In the genomic region with DNA sequence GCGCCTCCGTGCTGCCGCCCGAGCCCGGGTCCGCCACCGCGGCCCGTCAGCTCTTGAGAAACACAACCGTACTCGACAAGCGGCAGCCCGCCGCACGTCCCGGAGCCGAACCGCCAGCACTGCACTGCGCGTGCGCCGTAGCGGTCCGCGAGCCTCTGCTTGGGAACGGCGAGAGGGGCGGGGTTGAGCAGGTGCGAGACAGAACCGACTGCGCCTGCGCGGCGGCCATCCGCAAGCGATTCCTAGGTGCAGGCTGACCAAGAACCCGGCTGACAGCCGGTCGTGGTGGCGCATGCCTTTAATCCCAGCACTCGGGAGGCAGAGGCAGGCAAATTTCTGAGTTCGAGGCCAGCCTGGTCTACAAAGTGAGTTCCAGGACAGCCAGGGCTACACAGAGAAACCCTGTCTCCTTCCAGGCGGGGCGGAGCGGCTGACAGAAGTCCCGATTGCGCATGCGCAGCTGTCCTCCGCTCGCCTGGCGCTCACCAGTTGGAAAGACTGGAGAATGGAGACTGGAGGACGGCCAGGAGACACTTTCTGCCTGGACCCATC, we compare ENCODE assay signal across 8 mouse cellular contexts. TPM values are rescaled to one million over a fixed set of nuclear protein-coding genes. Genes with fewer than 3 reads are reported as not detected.
DNase-seq lines count a peak whose midpoint lies in the region; ATAC-seq and TF ChIP-seq lines count a peak whose summit lies in the region.

A gene (minus strand): TSS at position 126 of the 552 bp plus-strand sequence.

- H3K9me3 ChIP-seq in CH12.LX (replicated peaks; ENCODE audit: low read length), result no peaks in the 10 kb centered on the region
- H3K9me3 ChIP-seq in forebrain, embryonic 11.5 days (ENCODE audit: control insufficient read depth, low read length), result no peaks in the 10 kb centered on the region
- no peaks in the 10 kb centered on the region for H3K9me3 ChIP-seq in heart, embryonic 16.5 days (replicated peaks; ENCODE audit: control insufficient read depth, low read length)
- H3K9me3 ChIP-seq in liver, embryonic 15.5 days (replicated peaks), result no peaks in the 10 kb centered on the region
- H3K9me3 ChIP-seq in neural tube, embryonic 12.5 days, result no peaks in the 10 kb centered on the region

- peak within 1 kb of the TSS; percentile 74 to 93 (median 79) for H3K4me3 ChIP-seq in CH12.LX (replicated peaks in 1 of 3; ENCODE audit: low read depth in 2 of 3, low read length in 2 of 3, poor library complexity in 1 of 3)
- H3K4me3 ChIP-seq in forebrain, embryonic 11.5 days (ENCODE audit: low read depth, low read length), result peak within 1 kb of the TSS; percentile 81
- peak within 1 kb of the TSS; percentile 81 for H3K4me3 ChIP-seq in heart, embryonic 16.5 days (ENCODE audit: low read length)
- peak within 1 kb of the TSS; percentile 91 for H3K4me3 ChIP-seq in liver, embryonic 15.5 days (replicated peaks)
- peak within 1 kb of the TSS; percentile 85 for H3K4me3 ChIP-seq in neural tube, embryonic 12.5 days

- peak within 1 kb of the TSS; percentile 58 for H3K4me2 ChIP-seq in CH12.LX (ENCODE audit: insufficient read depth, low read depth, poor library complexity, severe bottlenecking)
- peak within 1 kb of the TSS; percentile 96 for H3K4me2 ChIP-seq in forebrain, embryonic 11.5 days (ENCODE audit: low read depth, low read length, severe bottlenecking)
- peak within 1 kb of the TSS; percentile 86 for H3K4me2 ChIP-seq in heart, embryonic 16.5 days (ENCODE audit: low read depth, low read length)
- peak within 1 kb of the TSS; percentile 98 for H3K4me2 ChIP-seq in liver, embryonic 15.5 days
- peak within 1 kb of the TSS; percentile 86 for H3K4me2 ChIP-seq in neural tube, embryonic 12.5 days (replicated peaks)

- no peak for TF ChIP-seq RAD21 in CH12.LX (IDR thresholded peaks at IDR 0.05; ENCODE audit: low read depth, low read length)

- peak within 1 kb of the TSS; percentile 60 for H3K9ac ChIP-seq in CH12.LX (ENCODE audit: insufficient read depth, low read depth)
- H3K9ac ChIP-seq in forebrain, embryonic 11.5 days (ENCODE audit: low read length), result peak within 1 kb of the TSS; percentile 95
- peak within 1 kb of the TSS; percentile 97 for H3K9ac ChIP-seq in heart, embryonic 16.5 days (ENCODE audit: low read length)
- H3K9ac ChIP-seq in liver, embryonic 15.5 days, result peak within 1 kb of the TSS; percentile 98
- H3K9ac ChIP-seq in neural tube, embryonic 12.5 days, result peak within 1 kb of the TSS; percentile 92

- no peak for TF ChIP-seq CTCF in CH12.LX (conservative IDR thresholded peaks at IDR 0.05 in 1 of 2, IDR thresholded peaks at IDR 0.05 in 1 of 2; ENCODE audit: low read depth in 2 of 2, low read length in 2 of 2)

- peak; percentile 75 for TF ChIP-seq POLR2A in CH12.LX (IDR thresholded peaks at IDR 0.05; ENCODE audit: low read depth, low read length)

- H3K27ac ChIP-seq in CH12.LX (ENCODE audit: insufficient read depth, low read depth), result peak within 1 kb of the TSS; percentile 14; the same call in 1 of the 2 replicates
- H3K27ac ChIP-seq in forebrain, embryonic 11.5 days (ENCODE audit: low read depth, low read length), result peak within 1 kb of the TSS; percentile 87
- H3K27ac ChIP-seq in heart, embryonic 16.5 days (ENCODE audit: low read length), result peak within 1 kb of the TSS; percentile 91
- H3K27ac ChIP-seq in liver, embryonic 15.5 days (replicated peaks), result peak within 1 kb of the TSS; percentile 90
- peak within 1 kb of the TSS; percentile 92 for H3K27ac ChIP-seq in neural tube, embryonic 12.5 days

- H3K36me3 ChIP-seq in CH12.LX (replicated peaks in 1 of 2; ENCODE audit: control insufficient read depth in 1 of 2, insufficient read depth in 1 of 2, low read length in 1 of 2), result peaks cover 9 to 22% of the 10 kb centered on the region in 2 experiments
- H3K36me3 ChIP-seq in forebrain, embryonic 11.5 days (ENCODE audit: control insufficient read depth, insufficient read depth, low read length), result no peaks in the 10 kb centered on the region; the same call in 1 of the 2 replicates
- H3K36me3 ChIP-seq in heart, embryonic 16.5 days (ENCODE audit: control insufficient read depth, insufficient read depth), result peaks cover 17% of the 10 kb centered on the region
- H3K36me3 ChIP-seq in liver, embryonic 15.5 days (replicated peaks), result peaks cover 18% of the 10 kb centered on the region
- peaks cover 13% of the 10 kb centered on the region for H3K36me3 ChIP-seq in neural tube, embryonic 12.5 days

- H3K27me3 ChIP-seq in CH12.LX (replicated peaks), result no peaks in the 10 kb centered on the region
- H3K27me3 ChIP-seq in forebrain, embryonic 11.5 days (ENCODE audit: control insufficient read depth, insufficient read depth, low read length), result no peaks in the 10 kb centered on the region
- H3K27me3 ChIP-seq in heart, embryonic 16.5 days (ENCODE audit: control insufficient read depth, insufficient read depth, low read length), result 0 out of 2 replicates have a peak, but pooled peaks cover 5% of the 10 kb centered on the region
- H3K27me3 ChIP-seq in liver, embryonic 15.5 days, result 0 out of 2 replicates have a peak, but pooled peaks cover 3% of the 10 kb centered on the region
- H3K27me3 ChIP-seq in neural tube, embryonic 12.5 days (replicated peaks), result no peaks in the 10 kb centered on the region

- H3K79me2 ChIP-seq in CH12.LX (replicated peaks; ENCODE audit: control insufficient read depth, extremely low read depth, insufficient read depth, poor library complexity, severe bottlenecking), result peaks cover 10% of the 10 kb centered on the region

- no peak for TF ChIP-seq EP300 in CH12.LX (IDR thresholded peaks at IDR 0.05; ENCODE audit: low read length)

- in situ Hi-C loops in CH12.LX (cut with MboI; ENCODE audit: low pct_ligation_motif_present, low pct_unique_long_range_greater_than_20kb, low sequenced_read_pairs), result loop anchor here (25.0 kb wide), 1 partner anchor 445 kb away; a partner anchor contains a TSS

- peak; percentile 89 for DNase-seq in CH12.LX (ENCODE audit: extremely low read depth)
- peak; percentile 80 for DNase-seq in c-Kit-positive CD71-positive TER-119-negative erythroid progenitor cells, embryonic 14.5 days (ENCODE audit: low read depth)
- peak; percentile 98 for DNase-seq in forebrain, embryonic 11.5 days (ENCODE audit: low spot score)
- DNase-seq in kidney, postnatal 36 days, result peak; percentile 97 to 99
- DNase-seq in telencephalon, adult 2 months (ENCODE audit: low read depth, low spot score), result peak; percentile 93

- under 1% methylated on average over 51 of the region's 52 CpGs for WGBS in forebrain, embryonic 11.5 days
- WGBS in heart, embryonic 16.5 days, result under 1% methylated on average over 52 of the region's 52 CpGs
- under 1% methylated on average over 52 of the region's 52 CpGs for WGBS in liver, embryonic 15.5 days (ENCODE audit: insufficient replicate concordance)
- whole genome bisulfite sequencing in neural tube, embryonic 12.5 days, result under 1% methylated on average over 52 of the region's 52 CpGs

- H3K4me1 ChIP-seq in CH12.LX (ENCODE audit: control insufficient read depth in 1 of 2, insufficient read depth in 2 of 2), result peaks cover 0 to 23% of the 10 kb centered on the region in 2 experiments; a peak in 3 of 4 replicates
- no peaks in the 10 kb centered on the region for H3K4me1 ChIP-seq in forebrain, embryonic 11.5 days (replicated peaks; ENCODE audit: control insufficient read depth, insufficient read depth, low read length)
- peaks cover 12% of the 10 kb centered on the region for H3K4me1 ChIP-seq in heart, embryonic 16.5 days (ENCODE audit: control insufficient read depth, insufficient read depth, low read length)
- peaks cover 30% of the 10 kb centered on the region for H3K4me1 ChIP-seq in liver, embryonic 15.5 days (replicated peaks)
- peaks cover 22% of the 10 kb centered on the region for H3K4me1 ChIP-seq in neural tube, embryonic 12.5 days

- dilution Hi-C loops in CH12.LX (cut with MboI; ENCODE audit: extremely low pct_ligation_motif_present, extremely low pct_unique_long_range_greater_than_20kb, low sequenced_read_pairs), result no loop called here

- peak; percentile 93 for ATAC-seq in forebrain, embryonic 11.5 days (replicated peaks; ENCODE audit: low FRiP score)
- peak; percentile 95 for ATAC-seq in heart, embryonic 16.5 days (replicated peaks; ENCODE audit: extremely low read depth, insufficient read depth, low FRiP score)
- peak; percentile 92 for ATAC-seq in liver, embryonic 15.5 days (ENCODE audit: insufficient read depth)
- ATAC-seq in neural tube, embryonic 12.5 days (ENCODE audit: low FRiP score, low read depth), result peak; percentile 95

TF ChIP-seq in CH12.LX, 34 proteins besides CTCF, POLR2A, EP300 and RAD21:
- TF ChIP-seq NELFE (IDR thresholded peaks at IDR 0.05; ENCODE audit: low read depth, low read length), result peak; percentile 78
- TF ChIP-seq SIN3A (IDR thresholded peaks at IDR 0.05; ENCODE audit: low read length), result no peak; the same call in 1 of the 2 replicates
- TF ChIP-seq ELF1 (IDR thresholded peaks at IDR 0.05; ENCODE audit: low read depth, low read length), result 0 out of 2 replicates have a peak, but pooled peaks have one; percentile 8
- TF ChIP-seq HCFC1 (IDR thresholded peaks at IDR 0.05; ENCODE audit: low read depth, low read length), result peak; percentile 23; the same call in 1 of the 2 replicates
- no peak for TF ChIP-seq MEF2A (IDR thresholded peaks at IDR 0.05; ENCODE audit: borderline replicate concordance, low read depth, low read length)
- peak; percentile 56 for TF ChIP-seq TCF12 (IDR thresholded peaks at IDR 0.05; ENCODE audit: low read depth, low read length)
- TF ChIP-seq TBP (conservative IDR thresholded peaks at IDR 0.05; ENCODE audit: low read depth, low read length), result 0 out of 2 replicates have a peak, but pooled peaks have one; percentile 49
- TF ChIP-seq ZMIZ1 (IDR thresholded peaks at IDR 0.05; ENCODE audit: low read depth, low read length), result peak; percentile 73
- peak; percentile 89 for TF ChIP-seq NRF1 (IDR thresholded peaks at IDR 0.05; ENCODE audit: low read depth, low read length)
- no peak for TF ChIP-seq UBTF (IDR thresholded peaks at IDR 0.05; ENCODE audit: low read depth, low read length)

RNA-seq across cellular contexts. Expression of the gene that starts here (rescaled TPM):
- 27.9 and 29.0 TPM in 2 replicates for total RNA-seq in CH12.LX (2012; rRNA removed)
- 32.6 and 38.8 TPM in 2 replicates for total RNA-seq in CH12.LX (2014; rRNA removed)
- 25.8 and 35.0 TPM in 2 replicates for polyA plus RNA-seq in CH12.LX (2012; ENCODE audit: insufficient read length, low read depth)
- polyA plus RNA-seq in forebrain, embryonic 11.5 days (2014; fragmentation: Nextera tagmentation; extraction: Ambion mirVana), result 57.6 and 65.6 TPM in 2 replicates
- 28.3 and 32.3 TPM in 2 replicates for polyA plus RNA-seq in heart, embryonic 16.5 days (2015; fragmentation: Nextera tagmentation; extraction: Ambion mirVana)
- polyA plus RNA-seq in liver, embryonic 15.5 days (2015; fragmentation: Nextera tagmentation; extraction: Ambion mirVana), result 13.4 and 14.9 TPM in 2 replicates
- 59.7 and 67.0 TPM in 2 replicates for polyA plus RNA-seq in neural tube, embryonic 12.5 days (2016; fragmentation: Nextera tagmentation; extraction: Ambion mirVana)

Comparison
In these comparisons a context has a peak if more than half of its experiments do, and no peak if none do; other contexts are left out.
1. Peak in every context shown above with its lines: DNase-seq, ATAC-seq, H3K4me3 ChIP-seq and H3K27ac ChIP-seq.
2. H3K27ac ChIP-seq: peak in every context shown above with its lines; median percentile 92 in neural tube, embryonic 12.5 days; 91 in heart, embryonic 16.5 days; 90 in liver, embryonic 15.5 days; 87 in forebrain, embryonic 11.5 days; 14 in CH12.LX.